Mouse (Mus musculus): ENCODE measurements at regions not wholly inside any gene's neighbourhood (a gene's known extent, or its start where the extent isn't known, plus 50 kb on each side); places are given as distances from the start of the nearest gene placed in this dataset.
A peak's percentile ranks its signal among the peaks of the same experiment; 100 is the strongest.

GRCm38 (mm10) chr4:26273754-26274153, 72.9 kb downstream of the Manea start:
- Histone ChIP-seq H3K9ac (no peak overlapping the region), H3K27ac (no peak overlapping the region), H3K27me3 (replicated peaks) (no peaks in the 10 kb centered on the region), H3K4me1 (replicated peaks) (no peaks in the 10 kb centered on the region), H3K4me2 (replicated peaks) (no peak overlapping the region), H3K4me3 (replicated peaks) (no peak overlapping the region), H3K36me3 (no peaks in the 10 kb centered on the region), H3K9me3 (no peaks in the 10 kb centered on the region)
- peak; percentile 77 for ATAC-seq

DNA sequence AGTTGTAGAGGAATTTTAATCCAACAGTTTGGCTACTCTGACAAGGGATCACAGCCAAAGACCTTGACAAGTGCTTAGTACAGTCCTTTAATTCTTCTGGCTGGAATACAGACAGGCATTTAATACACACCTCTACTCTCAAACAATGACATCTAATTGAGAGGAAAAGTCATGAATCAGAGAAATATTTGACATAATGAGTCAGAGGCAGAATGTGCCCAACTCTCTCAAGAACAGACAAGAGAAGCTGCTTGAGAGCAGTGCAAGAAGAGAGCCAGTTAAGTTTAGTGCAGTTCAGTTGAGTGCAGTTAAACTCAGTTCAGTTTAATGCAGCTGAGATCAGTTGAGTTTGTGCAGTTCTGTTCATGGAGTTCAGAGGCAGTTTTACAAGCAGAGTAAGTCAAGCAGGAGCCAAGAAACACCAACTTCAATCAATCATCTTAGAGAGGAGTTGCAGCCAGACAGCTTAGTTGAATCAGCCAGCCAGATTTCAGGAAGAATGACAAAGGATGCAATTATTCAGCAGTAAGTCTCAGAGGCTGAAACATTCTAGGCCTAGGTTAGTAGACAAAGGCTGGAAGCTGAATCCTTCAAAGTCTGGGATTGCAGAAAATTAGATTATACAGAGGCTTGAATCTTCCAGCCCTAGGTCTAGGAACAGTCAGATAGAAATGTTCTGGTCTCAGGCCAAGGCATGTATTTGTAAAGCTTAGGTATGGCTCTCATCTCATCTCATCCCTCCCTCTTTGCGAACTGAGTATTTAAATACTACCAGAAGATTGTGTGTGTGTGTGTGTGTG, 87.3 kb downstream of the Manea start:
- Histone ChIP-seq H3K9ac (no peak overlapping the region), H3K27me3 (replicated peaks) (no peaks in the 10 kb centered on the region), H3K9me3 (no peaks in the 10 kb centered on the region), H3K4me3 (replicated peaks) (no peak overlapping the region), H3K4me1 (replicated peaks) (no peaks in the 10 kb centered on the region), H3K27ac (no peak overlapping the region), H3K36me3 (no peaks in the 10 kb centered on the region), H3K4me2 (replicated peaks) (no peak overlapping the region)
- 43% methylated on average over 1 of the region's 1 CpGs for WGBS
- peak; percentile 59 for ATAC-seq

DNA sequence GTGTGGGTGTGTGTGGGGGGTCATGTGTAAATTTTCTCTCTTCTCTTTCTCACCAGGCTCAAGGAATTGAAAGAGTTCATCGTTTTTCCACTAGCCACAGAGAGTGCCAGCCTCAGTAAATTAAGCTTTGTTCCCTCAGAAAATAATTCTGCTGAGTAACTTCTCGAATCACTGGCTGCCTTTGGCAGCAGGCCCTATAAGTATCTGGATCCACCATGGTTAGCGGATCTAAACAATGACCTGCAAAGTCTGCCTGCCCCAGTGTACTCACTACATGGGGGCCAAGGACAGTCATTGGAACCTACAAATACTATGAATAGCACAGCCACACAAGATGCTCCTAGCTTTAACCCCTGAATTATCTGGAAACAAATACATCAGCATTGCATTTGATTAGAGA, 90.8 kb downstream of the Manea start:
- ATAC-seq, result no peak
- H3K27me3 ChIP-seq (replicated peaks), result no peaks in the 10 kb centered on the region

DNA sequence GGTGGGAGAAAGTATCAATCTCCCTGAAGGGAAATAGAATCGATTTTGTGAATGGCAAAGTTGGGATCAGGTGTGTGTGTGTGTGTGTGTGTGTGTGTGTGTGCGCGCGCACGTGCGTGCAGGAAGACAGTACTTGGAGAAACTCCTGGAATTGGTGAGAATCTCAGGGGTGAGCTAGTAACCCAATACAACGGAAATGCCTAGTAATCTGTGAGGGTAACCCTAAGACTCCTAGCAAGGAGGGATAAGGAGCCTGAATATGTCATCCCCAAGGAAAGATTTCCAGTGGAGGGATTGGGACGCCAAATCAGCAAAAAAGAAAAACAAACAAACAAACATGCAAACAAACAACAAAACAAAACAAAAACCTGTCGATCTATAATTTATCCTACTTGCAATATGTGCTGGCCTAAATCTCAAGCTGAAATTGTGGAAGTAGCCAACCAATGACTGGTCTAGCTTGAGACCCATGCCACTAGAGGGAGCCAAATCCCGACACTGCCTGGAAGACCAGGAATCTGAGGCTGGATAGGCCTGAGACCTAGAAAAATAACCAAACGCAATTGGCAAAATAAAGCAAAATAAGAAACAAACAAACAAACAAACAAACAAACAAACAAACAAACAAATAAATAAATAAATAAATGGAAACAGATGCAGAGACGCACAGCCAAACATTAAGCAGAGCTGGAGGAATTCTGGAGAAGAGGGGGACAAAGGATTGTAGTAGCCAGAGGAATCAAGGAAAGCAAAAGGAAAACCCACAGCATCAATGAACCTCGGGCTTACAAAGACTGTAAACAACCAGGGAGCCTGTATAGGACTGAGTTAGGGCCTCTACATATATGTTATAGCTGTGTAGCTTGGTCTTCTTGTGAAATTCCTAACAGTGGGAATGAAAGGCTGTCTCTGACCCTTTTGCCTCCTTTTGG, 98.5 kb downstream of the Manea start:
- Histone ChIP-seq H3K4me3 (replicated peaks) (no peak overlapping the region), H3K27ac (no peak overlapping the region), H3K9me3 (no peaks in the 10 kb centered on the region), H3K36me3 (no peaks in the 10 kb centered on the region), H3K4me2 (replicated peaks) (no peak overlapping the region), H3K9ac (no peak overlapping the region), H3K27me3 (replicated peaks) (no peaks in the 10 kb centered on the region), H3K4me1 (replicated peaks) (no peaks in the 10 kb centered on the region)
- 68% methylated on average over 13 of the region's 13 CpGs for WGBS
- 0 out of 2 replicates have a peak, but pooled peaks have one; percentile 66 for ATAC-seq

More for the DNA sequence above, 90.8 kb downstream of the Manea start:
- no peaks in the 10 kb centered on the region for H3K9me3 ChIP-seq
- H3K27ac ChIP-seq, result no peak overlapping the region
- H3K4me2 ChIP-seq (replicated peaks), result no peak overlapping the region
- no peak overlapping the region for H3K4me3 ChIP-seq (replicated peaks)
- no peaks in the 10 kb centered on the region for H3K4me1 ChIP-seq (replicated peaks)
- H3K9ac ChIP-seq, result no peak overlapping the region
- WGBS, result 73% methylated on average over 3 of the region's 3 CpGs
- H3K36me3 ChIP-seq, result no peaks in the 10 kb centered on the region

DNA sequence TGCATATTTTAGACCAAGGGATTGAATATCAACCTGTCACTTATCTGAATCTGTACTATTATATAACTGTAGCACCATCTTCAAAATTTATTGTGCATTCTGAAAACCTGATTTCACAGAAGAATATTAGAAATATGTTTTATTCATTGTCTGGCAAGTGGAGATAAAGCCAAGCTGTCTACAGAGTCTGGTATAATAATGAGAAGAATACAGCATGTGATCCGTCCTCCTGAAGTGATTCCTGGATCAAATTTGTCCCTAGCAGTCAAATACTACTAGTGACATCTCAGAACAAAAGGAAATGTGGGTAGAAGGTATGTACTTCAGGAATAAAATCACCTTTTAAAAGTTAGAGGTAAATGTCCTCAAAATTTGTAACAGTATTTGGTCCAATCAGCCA, 123.4 kb downstream of the Manea start:
- no peak overlapping the region for H3K9ac ChIP-seq
- no peaks in the 10 kb centered on the region for H3K27me3 ChIP-seq (replicated peaks)
- 82% methylated on average over 1 of the region's 1 CpGs for WGBS
- no peak overlapping the region for H3K4me3 ChIP-seq (replicated peaks)
- H3K36me3 ChIP-seq, result no peaks in the 10 kb centered on the region
- H3K4me1 ChIP-seq (replicated peaks), result no peaks in the 10 kb centered on the region
- H3K27ac ChIP-seq, result no peak overlapping the region
- H3K4me2 ChIP-seq (replicated peaks), result no peak overlapping the region
- no peak for ATAC-seq
- H3K9me3 ChIP-seq, result no peaks in the 10 kb centered on the region

All from intestine, embryonic 15.5 days (tissue).